Mouse (Mus musculus): ENCODE results near the gene Csnk1d.

- TF ChIP-seq CTCF (IDR thresholded peaks at IDR 0.05; ENCODE audit: low read depth) (no peak), EP300 (IDR thresholded peaks at IDR 0.05; ENCODE audit: low read depth) (no peak)
Measured at GRCm38 (mm10) chr11:120916477-120916876, 74.7 kb downstream of the Csnk1d start.

Data from liver, embryonic 14.5 days (tissue).